In genomic region chr1:135686792-135687510, GRCm38 (mm10) we compare ENCODE assay signal across 8 mouse cellular contexts. TPM values are rescaled to one million over a fixed set of nuclear protein-coding genes. Genes with fewer than 3 reads are reported as not detected.
DNase-seq lines count a peak whose midpoint lies in the region; ATAC-seq and TF ChIP-seq lines count a peak whose summit lies in the region.

No protein-coding gene starts in this region.

- no peak for TF ChIP-seq CTCF in brain, embryonic 14.5 days (IDR thresholded peaks at IDR 0.05; ENCODE audit: borderline replicate concordance, extremely low read depth, insufficient read depth, insufficient read length)

- no peak for TF ChIP-seq POLR2A in brain, embryonic 14.5 days (IDR thresholded peaks at IDR 0.05; ENCODE audit: borderline replicate concordance, extremely low read depth, insufficient read depth, insufficient read length, poor library complexity, severe bottlenecking)

- peak; percentile 68 for DNase-seq in brain, embryonic 14.5 days (ENCODE audit: low read depth)
- DNase-seq in heart, embryonic 10.5 days (ENCODE audit: low spot score) = peak; percentile 80
- peak; percentile 55 for DNase-seq in lung, postnatal 14 days
- no peak for DNase-seq in thymus, postnatal 0 days (ENCODE audit: low spot score)

- no peaks in the 10 kb centered on the region for H3K9me3 ChIP-seq in erythroblast, embryonic 14.5 days (ENCODE audit: control insufficient read depth, low read length)
- H3K9me3 ChIP-seq in heart, embryonic 10.5 days = no peaks in the 10 kb centered on the region
- no peaks in the 10 kb centered on the region for H3K9me3 ChIP-seq in kidney, embryonic 15.5 days (replicated peaks)
- H3K9me3 ChIP-seq in stomach, embryonic 15.5 days = no peaks in the 10 kb centered on the region

- H3K36me3 ChIP-seq in erythroblast, embryonic 14.5 days (ENCODE audit: control insufficient read depth) = no peaks in the 10 kb centered on the region
- H3K36me3 ChIP-seq in heart, embryonic 10.5 days = peaks cover 2% of the 10 kb centered on the region; the same call in 1 of the 2 replicates
- H3K36me3 ChIP-seq in kidney, embryonic 15.5 days = no peaks in the 10 kb centered on the region
- no peaks in the 10 kb centered on the region for H3K36me3 ChIP-seq in stomach, embryonic 15.5 days

- ATAC-seq in erythroblast, adult 5-6 weeks (replicated peaks; ENCODE audit: low FRiP score, poor library complexity, severe bottlenecking) = no peak
- 0 out of 2 replicates have a peak, but pooled peaks have one; percentile 31 for ATAC-seq in kidney, embryonic 15.5 days (replicated peaks; ENCODE audit: low FRiP score)
- ATAC-seq in stomach, embryonic 15.5 days (ENCODE audit: insufficient read depth, low FRiP score, low read depth) = no peak

- peaks cover 8% of the 10 kb centered on the region for H3K4me1 ChIP-seq in erythroblast, embryonic 14.5 days (ENCODE audit: control insufficient read depth)
- H3K4me1 ChIP-seq in heart, embryonic 10.5 days = peaks cover 56% of the 10 kb centered on the region
- H3K4me1 ChIP-seq in kidney, embryonic 15.5 days = peaks cover 46% of the 10 kb centered on the region
- H3K4me1 ChIP-seq in stomach, embryonic 15.5 days = peaks cover 32% of the 10 kb centered on the region

- under 1% methylated on average over 19 of the region's 19 CpGs for WGBS in heart, embryonic 10.5 days
- WGBS in kidney, embryonic 15.5 days = under 1% methylated on average over 19 of the region's 19 CpGs
- 1% methylated on average over 19 of the region's 19 CpGs for WGBS in stomach, embryonic 15.5 days

- peak overlapping the region; percentile 95 for H3K4me2 ChIP-seq in kidney, embryonic 15.5 days
- H3K4me2 ChIP-seq in stomach, embryonic 15.5 days = peak overlapping the region; percentile 90

- peak overlapping the region; percentile 89 for H3K9ac ChIP-seq in kidney, embryonic 15.5 days
- no peak overlapping the region for H3K9ac ChIP-seq in stomach, embryonic 15.5 days

- peaks cover 59% of the 10 kb centered on the region for H3K27me3 ChIP-seq in erythroblast, embryonic 14.5 days (ENCODE audit: control insufficient read depth)
- peaks cover 20% of the 10 kb centered on the region for H3K27me3 ChIP-seq in heart, embryonic 10.5 days (ENCODE audit: insufficient read depth, poor library complexity, severe bottlenecking)
- H3K27me3 ChIP-seq in kidney, embryonic 15.5 days = peaks cover 10% of the 10 kb centered on the region; the same call in 1 of the 2 replicates
- H3K27me3 ChIP-seq in stomach, embryonic 15.5 days (replicated peaks) = no peaks in the 10 kb centered on the region

- peak overlapping the region; percentile 19 for H3K4me3 ChIP-seq in erythroblast, embryonic 14.5 days (replicated peaks)
- peak overlapping the region; percentile 88 for H3K4me3 ChIP-seq in heart, embryonic 10.5 days
- H3K4me3 ChIP-seq in kidney, embryonic 15.5 days (replicated peaks) = peak overlapping the region; percentile 84
- H3K4me3 ChIP-seq in stomach, embryonic 15.5 days (replicated peaks) = peak overlapping the region; percentile 61

- peak overlapping the region; percentile 96 for H3K27ac ChIP-seq in heart, embryonic 10.5 days
- peak overlapping the region; percentile 95 for H3K27ac ChIP-seq in kidney, embryonic 15.5 days
- H3K27ac ChIP-seq in stomach, embryonic 15.5 days = peak overlapping the region; percentile 33; the same call in 1 of the 2 replicates

RNA-seq across cellular contexts. Expression of gene Csrp1, which starts 32.9 kb away (rescaled TPM):
- polyA plus RNA-seq in erythroblast, embryonic 14.5 days (2012) = 3.8 and 4.0 TPM in 2 replicates
- total RNA-seq in erythroblast, adult 5-6 weeks (2015; ENCODE audit: low replicate concordance) = 23.4 and 27.6 TPM in 2 replicates
- 21.5 and 23.1 TPM in 2 replicates for total RNA-seq in erythroblast, adult 5-6 weeks (2017; ENCODE audit: low replicate concordance)
- polyA plus RNA-seq in brain, embryonic 14.5 days (2012; rRNA removed) = 28.4 and 29.1 TPM in 2 replicates
- 202 and 238 TPM in 2 replicates for polyA plus RNA-seq in heart, embryonic 10.5 days (2016; fragmentation: Nextera tagmentation; extraction: Ambion mirVana)
- 119 and 137 TPM in 2 replicates for polyA plus RNA-seq in kidney, embryonic 15.5 days (2015; fragmentation: Nextera tagmentation; extraction: Ambion mirVana)
- 225 and 236 TPM in 2 replicates for polyA plus RNA-seq in stomach, embryonic 15.5 days (2015; fragmentation: Nextera tagmentation; extraction: Ambion mirVana)
- 162 and 178 TPM in 2 replicates for polyA plus RNA-seq in thymus, postnatal 0 days (2015; fragmentation: Nextera tagmentation; extraction: Ambion mirVana)

Comparison
In these comparisons a context has a peak if more than half of its experiments do, and no peak if none do; other contexts are left out.
1. H3K4me3 ChIP-seq: peak in every context shown above with its lines; median percentile 88 in heart, embryonic 10.5 days; 84 in kidney, embryonic 15.5 days; 61 in stomach, embryonic 15.5 days; 19 in erythroblast, embryonic 14.5 days.
2. H3K27ac ChIP-seq: peak in every context shown above with its lines; median percentile 96 in heart, embryonic 10.5 days; 95 in kidney, embryonic 15.5 days; 33 in stomach, embryonic 15.5 days.